Mouse (Mus musculus) hindbrain, embryonic 16.5 days (tissue): ENCODE data around the gene Caml. TPM values are rescaled to one million over a fixed set of nuclear protein-coding genes. Genes with fewer than 3 reads are reported as not detected.

Source experiments
- ATAC-seq: fragments of 200-750 bp; cut with Nextera tagmentation; 2 replicates; pipeline ENCODE4 v1.8.0; 2017; ENCODE audit warnings: moderate TSS enrichment, moderate library complexity
- H3K27ac ChIP-seq: fragments of 300-500 bp; sonication (generic); 2 replicates; pipeline ENCODE4 v1.5.1; 2014; ENCODE audit warnings: low read depth, mild to moderate bottlenecking, control low read depth, low read length, moderate library complexity
- H3K27me3 ChIP-seq: fragments of 300-500 bp; sonication (generic); replicated peaks from 2 replicates; pipeline ENCODE4 v1.6.1; 2014; ENCODE audit warnings: low read length; ENCODE audit not compliant: control insufficient read depth, insufficient read depth
- H3K36me3 ChIP-seq: fragments of 300-500 bp; sonication (generic); 2 replicates; pipeline ENCODE4 v1.6.1; 2014; ENCODE audit warnings: mild to moderate bottlenecking, low read length, moderate library complexity, mixed read lengths; ENCODE audit not compliant: control insufficient read depth, insufficient read depth
- H3K4me1 ChIP-seq: fragments of 300-500 bp; sonication (generic); 2 replicates; pipeline ENCODE4 v1.6.1; 2014; ENCODE audit warnings: low read depth, low read length; ENCODE audit not compliant: control insufficient read depth, insufficient read depth
- H3K4me2 ChIP-seq: fragments of 300-500 bp; sonication (generic); 2 replicates; pipeline ENCODE4 v1.6.1; 2014; ENCODE audit warnings: mild to moderate bottlenecking, low read length, control low read depth, moderate library complexity
- H3K4me3 ChIP-seq: fragments of 300-500 bp; sonication (generic); 2 replicates; pipeline ENCODE4 v1.5.1; 2014; ENCODE audit warnings: mild to moderate bottlenecking, low read length, control low read depth, moderate library complexity
- H3K9ac ChIP-seq: fragments of 300-500 bp; sonication (generic); 2 replicates; pipeline ENCODE4 v1.6.1; 2014; ENCODE audit warnings: low read depth, mild to moderate bottlenecking, control low read depth, low read length, moderate library complexity
- H3K9me3 ChIP-seq: fragments of 300-500 bp; sonication (generic); 2 replicates; pipeline ENCODE4 v1.6.1; 2014; ENCODE audit warnings: mild to moderate bottlenecking, low read length, moderate library complexity; ENCODE audit not compliant: control insufficient read depth
- WGBS: fragments of 180-500 bp; shearing (Covaris S2); extraction: QIAGEN DNeasy Blood & Tissue Kit; methylation state at CpG from one replicate; pipeline ENCODE4 v1.1.7; 2014; 5-methylcytosine and 5-hydroxymethylcytosine counted together
- polyA plus RNA-seq: library from polyadenylated mRNA; unstranded; fragments of >200 nt; fragmentation: Nextera tagmentation; extraction: Ambion mirVana; gene quantifications from 2 replicates; pipeline ENCODE4 v1.2.1, GENCODE M21; 2015

The Caml gene
- polyA plus RNA-seq, 1 experiment from 2014 or later, result 108 TPM

GRCm38 (mm10) chr13:55650098-55650497 is 27.3 kb downstream of the Caml start:
- H3K36me3 ChIP-seq, result peaks cover 75% of the 10 kb centered on the region
- H3K4me1 ChIP-seq, result no peaks in the 10 kb centered on the region
- H3K27ac ChIP-seq, result no peak overlapping the region
- 92% methylated on average over 12 of the region's 12 CpGs for WGBS
- H3K4me3 ChIP-seq, result no peak overlapping the region
- H3K9me3 ChIP-seq, result no peaks in the 10 kb centered on the region
- no peaks in the 10 kb centered on the region for H3K27me3 ChIP-seq
- no peak overlapping the region for H3K9ac ChIP-seq
- no peak overlapping the region for H3K4me2 ChIP-seq
- no peak for ATAC-seq

DNA sequence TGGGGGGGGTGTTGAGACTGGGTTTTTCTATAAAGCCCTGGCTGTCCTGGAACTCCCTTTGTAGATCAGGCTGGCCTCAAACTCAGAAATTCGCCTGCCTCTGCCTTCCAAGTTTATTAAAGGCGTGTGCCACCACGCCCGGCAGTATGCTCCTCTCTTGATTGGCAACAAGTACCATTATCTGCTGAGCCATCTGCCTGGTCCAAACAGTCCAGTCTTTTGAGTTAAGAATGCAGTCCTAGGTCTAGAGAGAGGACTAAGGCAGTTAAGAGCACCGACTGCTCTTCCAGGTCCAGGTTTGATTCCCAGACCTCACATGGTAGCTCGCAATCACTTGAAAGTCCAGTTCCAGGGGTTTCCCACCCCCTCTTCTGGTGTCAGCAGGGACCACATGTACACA is 28.2 kb downstream of the Caml start:
- H3K27me3 ChIP-seq, result no peaks in the 10 kb centered on the region
- H3K36me3 ChIP-seq, result peaks cover 74% of the 10 kb centered on the region
- H3K27ac ChIP-seq, result no peak overlapping the region
- H3K4me3 ChIP-seq, result no peak overlapping the region
- 95% methylated on average over 6 of the region's 6 CpGs for WGBS
- H3K4me2 ChIP-seq, result no peak overlapping the region
- H3K9ac ChIP-seq, result no peak overlapping the region
- ATAC-seq, result no peak
- H3K4me1 ChIP-seq, result no peaks in the 10 kb centered on the region
- no peaks in the 10 kb centered on the region for H3K9me3 ChIP-seq

DNA sequence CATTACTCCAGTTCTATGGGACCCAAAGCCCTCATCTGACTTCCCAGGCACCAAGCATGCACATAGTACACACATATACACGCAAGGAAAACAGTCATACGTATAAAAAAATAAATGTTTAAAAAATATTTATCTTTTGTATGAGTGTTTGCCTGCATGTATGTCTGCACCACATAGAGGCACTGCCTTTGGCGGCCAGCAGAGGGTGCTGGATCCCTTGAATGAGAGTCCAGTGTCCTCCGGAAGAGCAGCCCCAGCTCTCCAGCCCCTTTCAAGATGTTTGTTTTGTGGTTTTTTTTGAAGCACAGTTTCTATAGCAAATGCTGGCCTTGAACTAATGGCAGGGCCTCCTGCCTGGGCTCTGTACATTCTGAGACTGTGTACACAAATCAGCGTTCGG is 45.7 kb downstream of the Caml start:
- 83% methylated on average over 6 of the region's 6 CpGs for WGBS
- Histone ChIP-seq H3K36me3 (peaks cover 67% of the 10 kb centered on the region), H3K27ac (no peak overlapping the region)

DNA sequence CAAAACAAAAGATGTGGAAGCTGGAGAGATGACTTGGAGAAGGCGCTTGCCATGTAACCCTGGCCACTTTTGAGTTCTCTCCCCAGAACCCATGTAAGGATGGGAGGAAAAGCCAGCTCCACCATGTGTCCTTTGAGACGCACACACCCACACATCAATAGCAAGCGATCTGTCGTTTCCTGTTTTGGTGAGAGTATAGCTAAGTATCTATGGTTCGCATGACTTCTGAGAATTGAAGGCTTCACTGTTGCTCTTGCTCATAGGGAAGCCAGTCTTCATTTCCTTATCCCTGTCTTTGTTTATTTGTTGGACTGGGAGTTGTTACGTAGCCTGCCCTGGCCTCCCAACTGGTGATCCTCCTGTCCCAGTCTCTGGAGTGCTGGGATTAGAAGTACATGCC is 49.9 kb downstream of the Caml start:
- no peaks in the 10 kb centered on the region for H3K27me3 ChIP-seq
- H3K27ac ChIP-seq, result no peak overlapping the region
- H3K4me2 ChIP-seq, result no peak overlapping the region
- no peak overlapping the region for H3K9ac ChIP-seq
- no peak for ATAC-seq
- H3K9me3 ChIP-seq, result no peaks in the 10 kb centered on the region
- H3K4me1 ChIP-seq, result no peaks in the 10 kb centered on the region
- H3K4me3 ChIP-seq, result no peak overlapping the region
- WGBS, result 92% methylated on average over 6 of the region's 6 CpGs
- H3K36me3 ChIP-seq, result peaks cover 57% of the 10 kb centered on the region

More for the DNA sequence above, 45.7 kb downstream of the Caml start:
- no peaks in the 10 kb centered on the region for H3K9me3 ChIP-seq
- H3K4me2 ChIP-seq, result no peak overlapping the region
- H3K9ac ChIP-seq, result no peak overlapping the region
- no peaks in the 10 kb centered on the region for H3K27me3 ChIP-seq
- H3K4me1 ChIP-seq, result no peaks in the 10 kb centered on the region
- no peak overlapping the region for H3K4me3 ChIP-seq
- ATAC-seq, result no peak

DNA sequence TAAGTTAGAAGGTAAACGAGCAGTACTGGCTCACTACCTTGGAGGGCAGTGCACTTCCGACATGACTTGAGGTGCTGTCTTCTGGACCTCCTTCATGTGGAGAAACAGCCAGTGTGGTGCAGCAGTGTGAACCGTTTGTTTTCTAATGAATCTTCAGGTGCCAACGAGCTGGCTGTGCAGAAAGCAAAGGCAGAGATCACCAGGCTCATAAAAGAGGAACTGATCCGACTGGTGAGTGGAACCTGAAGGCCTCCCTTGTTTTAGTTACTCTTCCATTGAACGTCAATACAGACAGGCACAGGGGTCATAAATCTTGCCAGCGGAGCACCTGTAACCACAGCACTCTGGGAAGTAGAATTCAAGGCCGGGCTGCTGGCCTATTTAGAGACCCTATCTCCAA is 54.6 kb downstream of the Caml start:
- Histone ChIP-seq H3K36me3 (peaks cover 32% of the 10 kb centered on the region), H3K4me3 (no peak overlapping the region), H3K9ac (no peak overlapping the region), H3K27ac (no peak overlapping the region), H3K9me3 (no peaks in the 10 kb centered on the region), H3K27me3 (no peaks in the 10 kb centered on the region), H3K4me1 (no peaks in the 10 kb centered on the region), H3K4me2 (no peak overlapping the region)
- no peak for ATAC-seq
- WGBS, result 89% methylated on average over 8 of the region's 8 CpGs

Other genes with a start within 250 kb of the Caml start
- gene Slc34a1, start 224.8 kb upstream of the Caml start, polyA plus RNA-seq, result 0.05 TPM in 1 of 2 replicates, not detected in the other
- 1.1 and 1.4 TPM in 2 replicates for gene Pfn3, start 207.8 kb upstream of the Caml start, polyA plus RNA-seq
- gene F12, start 196.2 kb upstream of the Caml start, polyA plus RNA-seq, result 0.14 and 0.38 TPM in 2 replicates
- gene Grk6, start 177.9 kb upstream of the Caml start, polyA plus RNA-seq, result 15.8 and 25.0 TPM in 2 replicates
- 4.4 and 4.9 TPM in 2 replicates for gene Prr7, start 158.7 kb upstream of the Caml start, polyA plus RNA-seq
- 482 and 556 TPM in 2 replicates for gene Dbn1, start 134.9 kb upstream of the Caml start, polyA plus RNA-seq
- 161 and 177 TPM in 2 replicates for gene Pdlim7, start 109.3 kb upstream of the Caml start, polyA plus RNA-seq
- gene Dok3, start 93.7 kb upstream of the Caml start, polyA plus RNA-seq, result 3.6 and 4.3 TPM in 2 replicates
- gene Ddx41, start 86.3 kb upstream of the Caml start, polyA plus RNA-seq, result 55.3 and 56.3 TPM in 2 replicates
- 41.1 and 50.0 TPM in 2 replicates for gene Fam193b, start 51.9 kb upstream of the Caml start, polyA plus RNA-seq
- gene Tmed9, start 49.3 kb upstream of the Caml start, polyA plus RNA-seq, result 102 TPM in 2 replicates
- 40.9 and 42.3 TPM in 2 replicates for gene B4galt7, start 23.1 kb upstream of the Caml start, polyA plus RNA-seq
- 21.5 and 23.1 TPM in 2 replicates for gene Ddx46, start 12.0 kb downstream of the Caml start, polyA plus RNA-seq
- 65.5 and 73.6 TPM in 2 replicates for gene B230219D22Rik, start 70.1 kb downstream of the Caml start, polyA plus RNA-seq
- 142 and 149 TPM in 2 replicates for gene Txndc15, start 91.6 kb downstream of the Caml start, polyA plus RNA-seq
- 26.1 and 26.5 TPM in 2 replicates for gene Pcbd2, start 104.4 kb downstream of the Caml start, polyA plus RNA-seq
- 0.19 TPM in 1 of 2 replicates, not detected in the other for gene Catsper3, start 161.6 kb downstream of the Caml start, polyA plus RNA-seq
- 0.36 TPM in 1 of 2 replicates, not detected in the other for gene Pitx1, start 213.2 kb downstream of the Caml start, polyA plus RNA-seq